Mouse (Mus musculus): Measurements from ENCODE around the gene Gm13697.

Gene Gm13697

GRCm38 (mm10) chr2:84032505-84032904 is 48.0 kb downstream of the Gm13697 start:
- no peak for DNase-seq (ENCODE audit: low read depth, low spot score)

- no peak for DNase-seq (ENCODE audit: low read depth, low spot score)
These were observed 51.5 kb downstream of the Gm13697 start for GRCm38 (mm10) chr2:84035997-84036396.
